Mouse (Mus musculus) stomach, embryonic 15.5 days (tissue): ENCODE data around the gene Tnnt1. TPM values are rescaled to one million over a fixed set of nuclear protein-coding genes. Genes with fewer than 3 reads are reported as not detected.

Experiments
- ATAC-seq: fragments of 200-750 bp; cut with Nextera tagmentation; 2 replicates; pipeline ENCODE4 v1.8.0; 2017; ENCODE audit warnings: low read depth, moderate number of reproducible peaks, moderate TSS enrichment; ENCODE audit not compliant: insufficient read depth, low FRiP score
- H3K27ac ChIP-seq: fragments of 300-500 bp; sonication (generic); 2 replicates; pipeline ENCODE4 v1.5.1; 2015; ENCODE audit warnings: mild to moderate bottlenecking, inconsistent platforms
- H3K27me3 ChIP-seq: fragments of 300-500 bp; sonication (generic); replicated peaks from 2 replicates; pipeline ENCODE4 v1.6.1; 2015; ENCODE audit warnings: inconsistent platforms
- H3K36me3 ChIP-seq: fragments of 300-500 bp; sonication (generic); 2 replicates; pipeline ENCODE4 v1.6.1; 2015; ENCODE audit warnings: inconsistent platforms
- H3K4me1 ChIP-seq: fragments of 300-500 bp; sonication (generic); 2 replicates; pipeline ENCODE4 v1.6.1; 2015; ENCODE audit warnings: inconsistent platforms
- H3K4me2 ChIP-seq: fragments of 300-500 bp; sonication (generic); 2 replicates; pipeline ENCODE4 v1.6.1; 2015; ENCODE audit warnings: mild to moderate bottlenecking, inconsistent platforms
- H3K4me3 ChIP-seq: fragments of 300-500 bp; sonication (generic); replicated peaks from 2 replicates; pipeline ENCODE4 v1.5.1; 2015; ENCODE audit warnings: inconsistent platforms
- H3K9ac ChIP-seq: fragments of 300-500 bp; sonication (generic); 2 replicates; pipeline ENCODE4 v1.6.1; 2015; ENCODE audit warnings: inconsistent platforms
- H3K9me3 ChIP-seq: fragments of 300-500 bp; sonication (generic); 2 replicates; pipeline ENCODE4 v1.6.1; 2016; ENCODE audit warnings: inconsistent platforms
- WGBS: fragments of 180-500 bp; shearing (Covaris S2); methylation state at CpG from one replicate; pipeline ENCODE4 v1.1.7; 2015; 5-methylcytosine and 5-hydroxymethylcytosine counted together
- polyA plus RNA-seq: library from polyadenylated mRNA; unstranded; fragments of >200 nt; fragmentation: Nextera tagmentation; extraction: Ambion mirVana; gene quantifications from 2 replicates; pipeline ENCODE4 v1.2.1, GENCODE M21; 2015

The Tnnt1 gene
- polyA plus RNA-seq, 1 experiment from 2014 or later: 25.5 TPM

GRCm38 (mm10) chr7:4460576-4461434, 55.4 kb downstream of the Tnnt1 start, which contains the start of gene Eps8l1:
Gene Eps8l1 (plus strand): TSS chr7:4460674.
- H3K4me3 ChIP-seq: peak within 1 kb of the TSS; percentile 24
- WGBS: 56% methylated on average over 14 of the region's 16 CpGs
- H3K9ac ChIP-seq: no peak within 1 kb of the TSS
- H3K27me3 ChIP-seq: no peaks in the 10 kb centered on the region
- H3K4me2 ChIP-seq: peak within 1 kb of the TSS; percentile 37
- H3K9me3 ChIP-seq: no peaks in the 10 kb centered on the region
- no peaks in the 10 kb centered on the region for H3K36me3 ChIP-seq
- H3K27ac ChIP-seq: peak within 1 kb of the TSS; percentile 31
- 0 out of 2 replicates have a peak, but pooled peaks cover 3% of the 10 kb centered on the region for H3K4me1 ChIP-seq
- peak; percentile 36 for ATAC-seq

Other genes with a start within 250 kb of the Tnnt1 start
- 0.12 TPM in 1 of 2 replicates, not detected in the other for gene Ncr1, start 178.7 kb downstream of the Tnnt1 start, polyA plus RNA-seq
- gene Gp6, start 118.6 kb downstream of the Tnnt1 start, polyA plus RNA-seq: 0.22 TPM in 1 of 2 replicates, not detected in the other
- gene Rdh13, start 70.7 kb downstream of the Tnnt1 start, polyA plus RNA-seq: 27.2 and 27.7 TPM in 2 replicates
- gene Eps8l1, start 55.7 kb downstream of the Tnnt1 start, polyA plus RNA-seq: 10.0 and 11.1 TPM in 2 replicates
- gene Ppp1r12c, start 14.7 kb downstream of the Tnnt1 start, polyA plus RNA-seq: 51.7 and 53.6 TPM in 2 replicates
- 5.4 and 6.4 TPM in 2 replicates for gene Tnni3, start 7.8 kb upstream of the Tnnt1 start, polyA plus RNA-seq
- gene Dnaaf3, start 16.1 kb upstream of the Tnnt1 start, polyA plus RNA-seq: 1.3 and 1.7 TPM in 2 replicates
- gene Syt5, start 31.2 kb upstream of the Tnnt1 start, polyA plus RNA-seq: 7.4 and 7.9 TPM in 2 replicates
- gene Ptprh, start 87.7 kb upstream of the Tnnt1 start, polyA plus RNA-seq: 0.80 and 0.89 TPM in 2 replicates
- gene Tmem86b, start 115.0 kb upstream of the Tnnt1 start, polyA plus RNA-seq: 2.4 and 4.8 TPM in 2 replicates
- gene Ppp6r1, start 142.6 kb upstream of the Tnnt1 start, polyA plus RNA-seq: 8.5 and 9.0 TPM in 2 replicates
- gene Hspbp1, start 168.7 kb upstream of the Tnnt1 start, polyA plus RNA-seq: 83.5 and 94.5 TPM in 2 replicates
- gene Brsk1, start 174.2 kb upstream of the Tnnt1 start, polyA plus RNA-seq: 0.94 and 1.3 TPM in 2 replicates
- gene Tmem150b, start 208.9 kb upstream of the Tnnt1 start, polyA plus RNA-seq: 0.85 and 0.88 TPM in 2 replicates
- gene Kmt5c, start 223.7 kb upstream of the Tnnt1 start, polyA plus RNA-seq: 57.2 and 61.4 TPM in 2 replicates
- gene Cox6b2, start 236.7 kb upstream of the Tnnt1 start, polyA plus RNA-seq: 66.3 and 70.7 TPM in 2 replicates